Mouse (Mus musculus) cerebellum, adult 8-10 months (tissue): ENCODE data around the gene Pvrig.
"Not testable (repeated sequence)": the region's sequence is repeated elsewhere in the genome, so short reads cannot be mapped to it uniquely, and the experiment has no call there.

Experiments
- DNase-seq: peaks from one replicate; pipeline ENCODE4 v3.0.0; 2022

Pvrig gene

GRCm38 (mm10) chr5:138341661-138342060 is at the start of gene Pvrig:
Gene Pvrig (plus strand): TSS chr5:138341961.
- no peak for DNase-seq

GRCm38 (mm10) chr5:138294158-138294557 is 47.6 kb upstream of the Pvrig start:
- no peak for DNase-seq

GRCm38 (mm10) chr5:138299613-138300012 is 42.1 kb upstream of the Pvrig start:
- DNase-seq, result no peak

- no peak for DNase-seq
Measured at GRCm38 (mm10) chr5:138312795-138313194, 29.0 kb upstream of the Pvrig start.

- no peak for DNase-seq
Measured at GRCm38 (mm10) chr5:138343216-138343615, 1.5 kb downstream of the Pvrig start.

GRCm38 (mm10) chr5:138363208-138363607 is 21.4 kb downstream of the Pvrig start:
- DNase-seq, result not testable (repeated sequence)

- not testable (repeated sequence) for DNase-seq
Measured at GRCm38 (mm10) chr5:138365347-138365746, 23.6 kb downstream of the Pvrig start.
